Mouse (Mus musculus) gastrocnemius, postnatal 25 days (tissue): Measurements from ENCODE around the gene Sept6. TPM values are rescaled to one million over a fixed set of nuclear protein-coding genes. Genes with fewer than 3 reads are reported as not detected.

Experiments
- DNase-seq: peaks from one replicate; pipeline ENCODE4 v3.0.0; 2022
- total RNA-seq, 2 experiments: library from RNA; stranded (reverse); gene quantifications; 1 replicate in 1 of 2; 2 replicates in 1 of 2; pipeline ENCODE4 v1.2.3; 2021

The Sept6 gene
- total RNA-seq, 2 experiments from 2014 or later = 2.7 to 2.9 TPM

DNA sequence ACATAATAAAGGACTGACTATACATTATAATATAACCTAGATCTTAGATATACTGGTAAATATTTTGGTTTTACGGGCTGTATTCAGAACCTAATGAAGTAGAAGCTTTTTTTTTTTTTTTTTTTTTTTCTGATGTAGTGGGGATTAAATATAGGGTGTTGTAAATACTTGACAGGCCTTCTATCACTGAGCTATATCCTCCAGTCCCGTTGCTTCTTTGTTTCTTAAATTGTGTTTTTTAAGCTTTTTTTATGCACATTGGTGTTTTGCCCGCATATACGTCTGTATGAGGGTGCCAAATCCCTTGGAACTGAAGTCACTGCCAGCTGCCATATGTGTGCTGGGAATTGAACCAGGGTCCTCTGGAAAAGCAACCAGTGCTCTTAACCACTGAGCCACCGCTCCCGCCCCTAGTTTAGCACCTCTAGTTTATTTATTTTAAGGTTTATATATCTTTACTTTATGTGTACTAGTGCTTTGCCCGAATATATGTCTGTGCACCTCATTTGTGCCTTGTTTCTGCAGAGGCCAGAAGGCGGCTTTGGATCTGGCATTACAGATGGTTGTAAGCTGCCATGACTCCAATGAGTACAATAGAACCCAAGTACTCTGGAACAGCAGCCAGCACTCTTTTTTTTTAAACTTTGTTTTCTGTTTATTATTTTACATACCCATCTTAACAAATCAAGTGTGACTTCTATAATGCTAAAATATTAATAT, 126.8 kb downstream of the Sept6 start:
- no peak for DNase-seq

DNA sequence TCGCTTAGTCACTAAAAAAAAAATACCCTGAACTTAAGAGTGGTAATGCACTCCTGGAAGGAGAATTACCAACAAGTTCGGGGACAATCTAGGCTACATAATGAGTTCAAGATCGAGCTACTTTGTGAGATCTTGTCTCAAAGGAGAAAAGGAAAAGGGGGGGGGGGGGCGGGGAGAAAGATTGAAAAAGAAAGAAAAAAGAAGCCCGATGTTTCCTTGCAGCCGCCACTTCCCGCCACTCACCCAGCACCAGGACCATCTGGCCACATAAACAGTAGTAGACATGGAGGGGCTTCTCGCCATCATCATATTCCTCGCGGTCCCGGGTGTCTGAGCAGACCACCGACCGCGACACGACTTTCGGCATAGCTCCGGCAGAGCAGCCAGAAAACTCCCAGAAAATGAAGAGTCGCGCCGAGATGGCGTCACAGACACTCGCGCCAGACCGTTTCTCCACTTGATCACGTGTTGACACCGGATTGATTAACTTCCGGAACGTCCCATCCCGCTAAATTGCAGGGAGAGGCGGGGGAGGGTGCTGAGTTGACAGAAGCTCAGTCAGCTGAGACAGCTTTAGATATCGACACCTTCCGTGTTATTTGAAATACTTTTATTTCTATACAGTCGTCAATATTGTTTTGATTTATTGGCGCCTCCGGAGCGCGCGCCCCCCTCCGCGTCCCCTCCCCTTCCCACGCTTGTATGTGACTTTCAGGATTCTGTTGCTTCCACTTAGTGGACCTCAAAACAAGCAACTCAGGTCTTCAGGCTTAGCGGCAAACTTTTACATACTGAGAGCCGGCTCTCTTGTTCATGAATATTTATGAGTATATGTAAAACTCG, 127.6 kb downstream of the Sept6 start:
- DNase-seq = peak; percentile 78

Other genes with a start within 250 kb of the Sept6 start
- under 1 TPM in 1 of 2 experiments, not detected in 1; 0.32 TPM for gene Slc25a43, start 248.1 kb downstream of the Sept6 start, total RNA-seq
- 10 to 100 TPM; 78.5 to 87.7 TPM for gene Slc25a5, start 196.1 kb downstream of the Sept6 start, total RNA-seq
- 10 to 100 TPM; 35.5 to 42.7 TPM for gene Ube2a, start 117.9 kb downstream of the Sept6 start, total RNA-seq
- gene C330007P06Rik, start 117.7 kb downstream of the Sept6 start, total RNA-seq = 10 to 100 TPM; 10.9 to 11.2 TPM
- gene Nkrf, start 88.9 kb downstream of the Sept6 start, total RNA-seq = 1 to 10 TPM; 2.3 to 2.4 TPM
- not detected for gene Sowahd, start 57.1 kb upstream of the Sept6 start, total RNA-seq
- gene Rpl39, start 93.6 kb upstream of the Sept6 start, total RNA-seq = 100 to 1,000 TPM; 239 to 266 TPM
- gene Upf3b, start 118.5 kb upstream of the Sept6 start, total RNA-seq = 1 to 10 TPM; 8.5 to 8.7 TPM
- 1 to 10 TPM; 6.4 to 8.3 TPM for gene Nkap, start 135.0 kb upstream of the Sept6 start, total RNA-seq
- gene Akap14, start 177.0 kb upstream of the Sept6 start, total RNA-seq = not detected
- gene Ndufa1, start 199.4 kb upstream of the Sept6 start, total RNA-seq = 100 to 1,000 TPM; 430 to 453 TPM
- 1 to 10 TPM; 1.8 to 2.8 TPM for gene Rnf113a1, start 199.5 kb upstream of the Sept6 start, total RNA-seq
- gene Gm9, start 219.2 kb upstream of the Sept6 start, total RNA-seq = not detected
- not detected for gene Rhox1, start 230.5 kb upstream of the Sept6 start, total RNA-seq